Mouse (Mus musculus): ENCODE data around the gene Mc3r. TPM values are rescaled to one million over a fixed set of nuclear protein-coding genes. Genes with fewer than 3 reads are reported as not detected.
A peak's percentile ranks its signal among the peaks of the same experiment; 100 is the strongest.

The Mc3r gene
- polyA plus RNA-seq, 1 experiment from 2014 or later, result not detected

DNA sequence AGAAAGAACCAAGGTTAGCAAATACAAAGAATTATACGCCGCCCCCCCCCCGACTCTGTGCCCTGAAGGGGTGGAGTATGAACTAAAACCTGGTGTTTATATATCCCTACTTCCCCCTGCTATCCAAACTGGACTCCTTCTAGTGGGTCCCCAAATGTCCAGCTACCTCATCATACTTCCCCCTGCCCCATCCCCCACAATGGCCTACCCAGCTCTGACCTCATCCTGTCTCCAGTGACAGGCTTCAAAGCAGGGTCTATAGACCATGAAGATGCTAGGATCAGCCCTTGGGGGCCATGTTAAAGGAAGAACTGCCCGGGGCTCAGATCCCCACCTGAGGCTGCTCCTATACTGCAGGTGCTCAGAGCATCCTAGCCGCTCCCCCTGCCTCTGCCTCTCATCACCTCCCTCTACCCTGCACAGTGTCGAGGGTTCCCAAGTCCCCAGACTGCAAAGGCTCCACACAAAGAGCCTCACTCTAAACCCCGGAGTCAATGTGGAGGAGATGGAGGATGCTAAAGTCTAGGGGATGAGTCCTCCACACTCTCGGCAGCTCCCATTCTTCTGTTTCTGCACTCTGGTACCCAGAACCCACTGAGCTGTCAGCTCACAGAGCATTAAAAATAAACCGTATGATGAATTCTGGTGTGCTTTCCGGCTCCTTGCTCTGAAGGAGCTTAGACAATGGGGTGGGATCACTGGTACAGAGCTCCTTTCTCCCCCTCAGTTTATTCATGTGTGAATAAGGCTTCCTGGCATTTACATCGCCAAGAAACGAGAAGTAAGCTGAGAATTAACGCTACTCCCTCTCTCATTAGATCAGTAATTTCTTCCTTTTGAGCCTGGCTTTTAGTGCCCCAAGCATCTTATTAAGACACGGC, 44.5 kb downstream of the Mc3r start:
- no peak for ATAC-seq

GRCm38 (mm10) chr2:172298083-172298482, 49.8 kb downstream of the Mc3r start:
- in situ Hi-C loops (cut with MboI; ENCODE audit: low pct_unique_long_range_greater_than_20kb), result no loop called here
- H3K27me3 ChIP-seq, result no peaks in the 10 kb centered on the region
- DNase-seq (ENCODE audit: low read depth, low spot score), result no peak
- POLR2A ChIA-PET, result no interaction called here
- TF ChIP-seq CTCF (IDR thresholded peaks at IDR 0.05), result no peak
- ATAC-seq, result no peak
- CTCF ChIA-PET, result no interaction called here

More for the DNA sequence above, 44.5 kb downstream of the Mc3r start:
- H3K27me3 ChIP-seq, result no peaks in the 10 kb centered on the region
- no peak for TF ChIP-seq CTCF (IDR thresholded peaks at IDR 0.05)
- DNase-seq (ENCODE audit: low read depth, low spot score), result no peak
- CTCF ChIA-PET, result interaction anchor here (1.3 kb wide), 1 partner anchor 19 kb away, joined by 3 read pairs; no protein-coding TSS in a partner anchor
- in situ Hi-C loops (cut with MboI; ENCODE audit: low pct_unique_long_range_greater_than_20kb), result no loop called here
- POLR2A ChIA-PET, result no interaction called here

- H3K27me3 ChIP-seq, result no peaks in the 10 kb centered on the region
- DNase-seq (ENCODE audit: low read depth, low spot score) (no peak), ATAC-seq (no peak)
- POLR2A ChIA-PET, result no interaction called here
- in situ Hi-C loops (cut with MboI; ENCODE audit: low pct_unique_long_range_greater_than_20kb), result no loop called here
- no peak for TF ChIP-seq CTCF (IDR thresholded peaks at IDR 0.05)
- CTCF ChIA-PET, result no interaction called here
These were observed 50.2 kb downstream of the Mc3r start for GRCm38 (mm10) chr2:172298542-172298941.

DNA sequence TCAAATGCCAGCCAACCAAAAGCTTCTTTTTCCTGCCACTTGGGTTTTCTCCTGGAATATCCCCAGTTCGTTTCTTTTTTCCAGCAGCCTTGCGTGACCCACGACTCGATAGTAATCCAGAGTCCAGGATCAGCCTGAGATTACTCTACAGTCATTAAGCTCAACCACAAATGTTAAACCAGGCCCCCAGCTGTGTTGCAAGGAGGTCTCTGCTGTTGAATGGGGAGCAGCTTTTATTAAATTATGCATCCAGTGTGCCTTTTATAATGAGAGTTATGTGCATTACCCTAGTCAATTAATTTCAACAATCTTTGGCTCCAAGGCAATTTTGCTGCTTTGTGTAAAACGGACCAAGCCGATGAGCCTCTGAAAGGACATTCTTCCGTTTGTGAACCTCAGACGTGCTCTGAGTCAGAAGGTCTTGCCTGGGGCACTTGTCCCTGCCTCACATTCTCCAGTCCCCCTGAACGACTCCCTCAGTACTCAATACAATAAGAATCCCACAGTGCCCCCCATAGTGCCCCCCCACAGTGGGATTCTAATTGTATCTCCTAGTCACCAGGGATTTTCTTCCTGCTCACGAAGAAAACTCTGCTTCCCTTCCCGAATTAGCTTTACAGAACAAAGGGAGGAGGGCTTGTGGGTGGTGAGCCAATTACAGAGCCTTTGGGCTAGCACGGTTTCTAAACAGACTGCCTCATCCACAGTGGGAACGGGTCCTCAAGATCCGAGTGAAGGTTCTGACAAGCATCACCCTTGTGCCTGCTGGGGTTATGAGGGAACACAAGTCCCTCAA, 51.0 kb downstream of the Mc3r start:
- no peaks in the 10 kb centered on the region for H3K27me3 ChIP-seq
- peak; percentile 46 for DNase-seq (ENCODE audit: low read depth, low spot score)
- CTCF ChIA-PET, result no interaction called here
- peak; percentile 41 for ATAC-seq
- in situ Hi-C loops (cut with MboI; ENCODE audit: low pct_unique_long_range_greater_than_20kb), result no loop called here
- POLR2A ChIA-PET, result no interaction called here
- TF ChIP-seq CTCF (IDR thresholded peaks at IDR 0.05), result no peak

Other genes with a start within 250 kb of the Mc3r start
- gene Cbln4, start 205.0 kb upstream of the Mc3r start, polyA plus RNA-seq (2021), result not detected
- gene Fam210b, start 97.1 kb downstream of the Mc3r start, polyA plus RNA-seq (2021), result 15.2 TPM
- gene Aurka, start 122.0 kb downstream of the Mc3r start, polyA plus RNA-seq (2021), result 40.7 TPM
- 34.6 TPM for gene Cstf1, start 122.2 kb downstream of the Mc3r start, polyA plus RNA-seq (2021)
- not detected for gene Cass4, start 145.3 kb downstream of the Mc3r start, polyA plus RNA-seq (2021)
- 76.4 TPM for gene Rtf2, start 192.1 kb downstream of the Mc3r start, polyA plus RNA-seq (2021)
- gene Gcnt7, start 210.1 kb downstream of the Mc3r start, polyA plus RNA-seq (2021), result 0.06 TPM
- gene Fam209, start 224.0 kb downstream of the Mc3r start, polyA plus RNA-seq (2021), result 0.12 TPM

All from Patski (cell line).